Mouse (Mus musculus) ZHBTc4 (cell line): ENCODE data around the gene Tmem138.

Experiments used
- DNase-seq: peaks from one replicate; pipeline ENCODE4 v3.0.0-alpha.2; 2011; ENCODE audit warnings: low read depth, low spot score

Tmem138 gene

GRCm38 (mm10) chr19:10576690-10577561 is at the start of gene Tmem138, which contains the start of gene Cyb561a3:
Tmem138 (minus strand) TSS chr19:10577362.
Cyb561a3 (plus strand) TSS chr19:10577172.
- DNase-seq, result peak; percentile 96

GRCm38 (mm10) chr19:10608573-10609240 is 31.5 kb upstream of the Tmem138 start:
- DNase-seq, result no peak

DNA sequence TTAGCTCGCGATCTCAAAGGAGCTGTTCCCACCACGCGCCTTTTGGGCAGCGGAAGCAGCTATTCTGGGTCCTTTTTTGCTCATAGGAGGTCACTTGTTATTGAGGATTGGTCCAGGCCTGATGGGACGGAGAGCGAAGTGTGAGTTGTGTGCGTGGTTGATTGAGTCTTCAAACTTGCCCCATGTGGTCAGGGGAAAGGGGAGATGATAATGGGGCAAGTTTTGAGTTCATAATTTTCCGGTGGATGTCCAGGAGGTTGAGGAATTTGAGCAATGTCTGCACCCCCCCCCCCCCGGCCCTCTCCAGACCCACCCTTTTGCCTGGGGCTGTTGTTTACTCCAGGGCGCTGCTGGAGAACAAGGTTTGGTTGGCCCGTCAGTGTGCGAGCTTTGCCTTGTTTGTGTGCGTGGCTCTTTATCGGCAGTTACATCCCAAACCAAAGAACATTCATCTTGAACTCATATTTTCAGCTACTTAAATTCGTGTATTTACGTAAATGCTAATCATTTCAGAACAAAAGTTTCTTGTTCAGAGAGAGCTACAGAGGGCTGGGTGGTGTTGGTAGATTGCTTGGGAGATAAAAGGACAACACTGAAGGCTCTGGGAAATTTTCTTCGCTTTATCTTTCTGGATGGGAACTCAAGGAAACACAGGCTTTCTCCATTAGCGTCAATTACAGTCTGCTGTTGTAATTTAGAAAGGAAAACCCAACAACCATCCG is 28.9 kb upstream of the Tmem138 start:
- DNase-seq, result peak; percentile 86

GRCm38 (mm10) chr19:10605293-10605900 is 28.2 kb upstream of the Tmem138 start, which contains the start of the genes Ddb1 and Tkfc:
Ddb1 (plus strand) TSS chr19:10605327.
Tkfc (minus strand) TSS chr19:10605654.
- peak; percentile 99 for DNase-seq

- DNase-seq, result no peak
Measured at GRCm38 (mm10) chr19:10604534-10604933, 27.4 kb upstream of the Tmem138 start.

DNA sequence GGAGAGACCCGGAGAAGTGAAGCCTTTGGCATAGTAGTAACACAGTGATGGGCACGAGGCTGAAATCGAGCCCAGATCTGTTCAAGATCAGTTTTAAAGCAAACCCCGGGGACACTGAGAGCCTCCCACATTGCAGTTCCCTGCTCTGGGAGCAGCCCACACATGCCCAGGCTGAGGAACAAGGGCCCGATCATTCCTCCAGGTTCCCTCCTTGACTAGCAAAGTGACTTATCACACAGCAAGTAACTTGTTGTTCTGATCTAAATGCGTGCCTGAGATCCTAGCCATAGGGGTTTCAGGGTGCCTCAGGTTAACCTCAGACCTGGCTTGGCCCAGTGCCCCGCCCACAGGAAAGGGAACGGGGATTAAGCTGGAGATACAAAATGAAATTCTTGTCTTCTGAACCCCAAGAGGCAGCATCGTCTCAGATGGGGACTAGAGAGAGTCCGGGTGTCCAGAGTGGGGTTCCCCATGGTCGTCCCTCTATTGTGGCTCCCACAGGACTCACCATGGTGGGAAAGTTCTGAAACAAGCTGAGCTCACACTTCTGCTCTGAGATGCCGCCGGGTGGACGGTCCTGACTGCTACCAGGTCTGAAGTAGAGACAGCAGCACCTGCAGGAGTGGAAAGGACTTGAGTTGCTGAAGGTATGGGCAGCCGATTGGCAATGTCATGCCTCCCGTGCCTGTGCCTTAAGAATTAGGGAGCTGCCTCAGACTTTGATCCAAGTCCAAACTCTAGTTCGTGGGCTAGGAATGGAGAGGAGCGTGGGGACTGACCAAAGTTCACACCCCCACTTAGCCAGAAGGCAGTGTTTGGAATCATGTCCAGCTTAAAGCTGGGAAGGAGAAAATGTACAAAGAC is 26.7 kb upstream of the Tmem138 start:
- DNase-seq, result no peak

- peak; percentile 92 for DNase-seq
Measured at GRCm38 (mm10) chr19:10602787-10603186, 25.6 kb upstream of the Tmem138 start.

DNA sequence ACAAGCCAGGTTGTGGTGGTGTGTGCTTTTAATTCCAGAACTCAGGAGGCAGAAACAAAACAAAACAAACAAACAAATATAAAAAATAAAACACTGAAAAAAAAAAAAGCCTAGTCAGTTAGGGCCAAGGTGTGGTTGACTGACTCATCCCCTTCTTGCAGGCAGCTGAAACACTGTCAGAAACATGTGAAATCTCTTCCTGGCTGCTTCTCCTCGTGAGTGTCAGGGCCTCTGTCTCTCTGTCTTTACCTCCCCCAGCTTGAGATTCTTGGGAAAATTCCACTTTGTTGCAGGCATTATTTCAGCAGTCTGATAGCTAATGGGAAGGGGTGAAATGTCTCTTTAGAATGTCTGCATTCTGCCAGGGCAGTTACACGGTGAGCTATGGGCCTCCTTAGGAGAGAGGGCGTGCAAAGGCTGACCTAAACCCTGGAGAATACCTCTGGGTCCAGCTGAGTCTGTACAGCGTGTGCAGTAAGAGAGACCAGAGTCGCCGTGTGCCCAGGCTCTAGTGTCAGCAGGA is 25.1 kb upstream of the Tmem138 start:
- DNase-seq, result no peak

GRCm38 (mm10) chr19:10599648-10600047 is 22.5 kb upstream of the Tmem138 start:
- no peak for DNase-seq

GRCm38 (mm10) chr19:10598188-10598587 is 21.0 kb upstream of the Tmem138 start:
- peak; percentile 65 for DNase-seq

- DNase-seq, result no peak
Measured at GRCm38 (mm10) chr19:10591659-10592377, 14.7 kb upstream of the Tmem138 start.

DNA sequence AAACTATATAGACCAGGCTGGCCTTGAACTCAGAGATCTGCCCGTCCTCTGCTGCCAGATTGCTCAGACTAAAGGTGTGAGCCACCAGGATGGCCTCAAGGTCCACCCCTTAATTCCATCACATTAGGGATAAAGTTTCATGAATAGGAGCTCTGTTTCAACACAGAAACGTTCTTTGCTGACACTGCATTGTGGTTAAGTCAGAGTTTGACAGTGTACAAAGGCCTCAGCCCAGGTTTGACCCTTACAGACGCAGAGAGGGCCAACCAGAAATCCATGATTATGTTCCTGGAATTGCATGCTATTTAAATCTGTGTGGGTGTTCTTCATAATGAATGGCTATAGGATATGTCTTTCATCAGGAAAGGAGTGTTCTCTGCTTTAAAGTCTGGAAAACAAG is 13.1 kb upstream of the Tmem138 start:
- DNase-seq, result no peak

- no peak for DNase-seq
Measured at GRCm38 (mm10) chr19:10589127-10589857, 12.1 kb upstream of the Tmem138 start.

- DNase-seq, result no peak
Measured at GRCm38 (mm10) chr19:10587231-10587630, 10.1 kb upstream of the Tmem138 start.

GRCm38 (mm10) chr19:10585112-10585511 is 8.0 kb upstream of the Tmem138 start:
- no peak for DNase-seq

DNA sequence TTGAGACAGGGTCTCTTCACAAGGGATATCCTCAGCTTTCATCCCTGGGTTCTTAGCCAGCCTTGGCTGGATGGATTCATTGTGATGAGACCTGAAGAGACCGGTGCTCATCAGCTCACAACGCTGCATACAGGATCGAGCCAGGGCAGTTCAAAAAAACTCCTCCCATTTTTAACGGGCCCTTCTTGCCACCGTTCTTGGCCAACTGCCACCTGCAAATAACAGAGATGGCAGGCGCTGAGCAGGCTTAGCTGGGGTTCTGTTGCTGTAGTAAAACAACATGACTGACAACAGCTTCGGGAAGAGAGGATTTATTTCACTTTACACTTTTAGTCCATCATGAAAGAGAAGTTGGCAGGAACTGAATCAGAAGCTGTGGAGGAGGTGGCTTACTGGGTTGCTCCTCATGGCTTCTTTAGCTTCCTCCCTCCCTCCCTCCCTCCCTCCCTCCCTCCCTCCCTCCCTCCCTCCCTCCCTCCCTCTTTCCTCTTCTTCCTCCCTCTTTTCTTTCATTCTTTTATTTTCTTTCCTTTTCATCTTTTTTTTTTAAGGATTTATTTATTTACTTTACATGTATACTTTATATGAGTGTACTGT is 6.5 kb upstream of the Tmem138 start:
- no peak for DNase-seq

DNA sequence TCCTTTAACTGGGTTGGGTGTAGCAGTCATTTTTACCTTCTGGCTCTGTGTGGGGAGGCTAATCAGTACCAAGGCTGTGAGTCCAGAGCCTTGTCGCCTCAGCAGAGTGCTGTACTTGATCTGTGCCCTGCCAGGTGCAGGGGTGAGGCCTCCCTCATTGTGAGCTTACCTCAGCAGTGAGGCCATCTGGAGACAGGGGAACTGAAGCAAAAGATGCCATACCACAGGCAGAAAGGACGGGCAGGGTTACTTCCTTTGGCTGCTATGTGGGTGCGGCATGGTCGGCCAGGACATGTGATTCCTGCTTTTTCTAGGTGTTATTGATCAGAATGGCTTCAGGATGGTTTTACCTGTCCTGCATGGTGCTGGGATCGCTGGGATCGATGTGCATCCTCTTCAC is 4.8 kb upstream of the Tmem138 start:
- no peak for DNase-seq

GRCm38 (mm10) chr19:10580761-10581160 is 3.6 kb upstream of the Tmem138 start:
- DNase-seq, result no peak

DNA sequence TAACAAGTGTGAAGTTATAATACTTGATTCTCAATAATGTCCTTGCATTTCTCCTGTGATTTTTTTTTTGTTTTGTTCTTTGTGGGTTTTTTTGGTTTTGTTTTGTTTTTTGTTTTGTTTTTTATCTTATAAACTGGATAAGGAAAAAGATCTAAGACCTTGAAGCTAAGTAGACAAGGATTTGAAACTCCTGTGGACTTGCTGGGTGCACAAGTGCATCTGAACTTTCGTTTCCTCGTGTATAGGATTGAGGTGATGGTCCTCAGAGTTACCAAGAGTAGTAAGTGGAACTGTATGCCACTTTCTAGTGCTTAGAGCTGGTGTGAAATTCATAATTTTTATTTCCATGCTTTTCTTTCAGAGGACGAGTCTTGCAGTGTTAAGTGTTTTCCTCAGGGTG is 2.9 kb upstream of the Tmem138 start:
- DNase-seq, result no peak
